Comparison of ENCODE assay signal across 23 mouse cellular contexts in genomic region chr2:92253777-92254176, GRCm38 (mm10).
A peak's percentile ranks its signal among the peaks of the same experiment; 100 is the strongest.
DNase-seq lines count a peak whose midpoint lies in the region; ATAC-seq and TF ChIP-seq lines count a peak whose summit lies in the region.
"Had no signal": no experiment of that assay in that cellular context is flagged by ENCODE, and none has a peak within 500 bp of the region (broad histone marks: within the 10 kb centered on the region; RNA-seq: fewer than 3 reads in every experiment).

No protein-coding gene starts in this region.

- no peaks in the 10 kb centered on the region for H3K79me2 ChIP-seq in MEL (ENCODE audit: control insufficient read depth, insufficient read depth, low read length, poor library complexity)

- peak; percentile 27 for DNase-seq in thymus, postnatal 0 days (ENCODE audit: low spot score)
- no peak for DNase-seq in thymus, adult 2 months
- DNase-seq in MEL (ENCODE audit: low read depth, low spot score) = peak; percentile 92
- no peak for DNase-seq in embryonic facial prominence, embryonic 10.5 days (ENCODE audit: low spot score)
- no peak for DNase-seq in yolk sac, embryonic 10.5 days (ENCODE audit: low spot score)
- DNase-seq: adrenal gland, postnatal 10 days; cerebellum, adult 11 months; cerebellum, postnatal 10 days; forebrain, postnatal 0 days; kidney, postnatal 4 days; layer of hippocampus, adult 9-11 months; lung, adult 2 months; lung, postnatal 4 days; right cerebral cortex, postnatal 25 days had no signal

- H3K9me3 ChIP-seq in MEL (replicated peaks; ENCODE audit: insufficient read depth, low read length) = no peaks in the 10 kb centered on the region
- no peaks in the 10 kb centered on the region for H3K9me3 ChIP-seq in embryonic facial prominence, embryonic 10.5 days
- H3K9me3 ChIP-seq: embryonic facial prominence, embryonic 15.5 days; heart, embryonic 12.5 days; intestine, embryonic 15.5 days; limb, embryonic 12.5 days; liver, embryonic 12.5 days; midbrain, embryonic 12.5 days had no signal

- peak; percentile 70 to 72 for TF ChIP-seq EP300 in MEL (IDR thresholded peaks at IDR 0.05; ENCODE audit: low read depth in 1 of 2, low read length in 2 of 2)

- H3K27ac ChIP-seq in thymus, adult 2 months (ENCODE audit: control insufficient read depth, insufficient read depth, low read length) = no peak overlapping the region
- peak overlapping the region; percentile 71 for H3K27ac ChIP-seq in MEL (ENCODE audit: control insufficient read depth, low read depth, low read length)
- no peak overlapping the region for H3K27ac ChIP-seq in embryonic facial prominence, embryonic 10.5 days (replicated peaks)
- H3K27ac ChIP-seq: embryonic facial prominence, embryonic 15.5 days; hindbrain, embryonic 14.5 days; intestine, embryonic 15.5 days; limb, embryonic 12.5 days; liver, embryonic 12.5 days; midbrain, embryonic 12.5 days had no signal

- peak overlapping the region; percentile 32 for H3K9ac ChIP-seq in MEL (ENCODE audit: control insufficient read depth, low read depth, low read length, poor library complexity, severe bottlenecking)
- H3K9ac ChIP-seq: embryonic facial prominence, embryonic 15.5 days; forebrain, postnatal 0 days; heart, embryonic 12.5 days; hindbrain, embryonic 14.5 days; intestine, embryonic 15.5 days; limb, embryonic 12.5 days; liver, embryonic 12.5 days; midbrain, embryonic 12.5 days had no signal

- H3K36me3 ChIP-seq in thymus, adult 2 months (ENCODE audit: control insufficient read depth, insufficient read depth, low read length) = no peaks in the 10 kb centered on the region
- H3K36me3 ChIP-seq in MEL (ENCODE audit: control insufficient read depth in 1 of 2, insufficient read depth in 2 of 2, low read length in 2 of 2) = peaks cover 0 to 37% of the 10 kb centered on the region in 2 experiments; a peak in 2 of 4 replicates
- peaks cover 43% of the 10 kb centered on the region for H3K36me3 ChIP-seq in embryonic facial prominence, embryonic 10.5 days (replicated peaks)
- H3K36me3 ChIP-seq: intestine, embryonic 15.5 days; liver, embryonic 12.5 days had no signal

- peaks cover 18% of the 10 kb centered on the region for H3K4me1 ChIP-seq in thymus, adult 2 months (replicated peaks; ENCODE audit: control insufficient read depth, insufficient read depth, low read length)
- H3K4me1 ChIP-seq in MEL (ENCODE audit: control insufficient read depth in 1 of 2, insufficient read depth in 2 of 2, low read length in 2 of 2) = peaks cover 23 to 25% of the 10 kb centered on the region in 2 experiments
- H3K4me1 ChIP-seq in embryonic facial prominence, embryonic 10.5 days = no peaks in the 10 kb centered on the region
- H3K4me1 ChIP-seq: embryonic facial prominence, embryonic 15.5 days; intestine, embryonic 15.5 days; limb, embryonic 12.5 days; midbrain, embryonic 12.5 days had no signal

- ATAC-seq in granulocyte monocyte progenitor cell, adult 5-6 weeks (replicated peaks; ENCODE audit: poor library complexity, severe bottlenecking) = peak; percentile 87
- ATAC-seq in neutrophil, adult 5-6 weeks (ENCODE audit: extremely low read depth, insufficient number of reproducible peaks, low FRiP score, poor library complexity, severe bottlenecking) = peak; percentile 80
- ATAC-seq: forebrain, postnatal 0 days; intestine, embryonic 15.5 days; liver, embryonic 12.5 days had no signal

- TF ChIP-seq RAD21 in MEL (IDR thresholded peaks at IDR 0.05; ENCODE audit: low read depth, low read length) = no peak

- TF ChIP-seq CTCF in thymus, adult 2 months (IDR thresholded peaks at IDR 0.05; ENCODE audit: borderline replicate concordance, control insufficient read depth, extremely low read depth, insufficient read depth, low read length, poor library complexity) = no peak
- no peak for TF ChIP-seq CTCF in MEL (IDR thresholded peaks at IDR 0.05 in 2 of 3, conservative IDR thresholded peaks at IDR 0.05 in 1 of 3; ENCODE audit: control insufficient read depth in 1 of 3, insufficient read depth in 1 of 3, low read depth in 2 of 3, low read length in 3 of 3, poor library complexity in 1 of 3, severe bottlenecking in 1 of 3)

- TF ChIP-seq POLR2A in thymus, adult 2 months (IDR thresholded peaks at IDR 0.05; ENCODE audit: control insufficient read depth, extremely low read depth, insufficient read depth, low read length, poor library complexity) = no peak
- peak in 1 of 2 experiments; percentile 30; a peak in 1 of 4 replicates for TF ChIP-seq POLR2A in MEL (IDR thresholded peaks at IDR 0.05; ENCODE audit: control insufficient read depth in 1 of 2, insufficient read depth in 1 of 2, low read depth in 1 of 2, low read length in 2 of 2, poor library complexity in 1 of 2)

- WGBS in thymus, adult 2 months = 23% methylated on average over 5 of the region's 5 CpGs
- WGBS in embryonic facial prominence, embryonic 10.5 days = 90% methylated on average over 5 of the region's 5 CpGs

- H3K4me3 ChIP-seq in thymus, adult 2 months (ENCODE audit: control insufficient read depth, insufficient read depth, low read length) = no peak overlapping the region
- no peak overlapping the region; a peak in 1 of 4 replicates for H3K4me3 ChIP-seq in MEL (ENCODE audit: control insufficient read depth in 1 of 2, insufficient read depth in 1 of 2, low read depth in 2 of 2, low read length in 2 of 2)
- no peak overlapping the region for H3K4me3 ChIP-seq in embryonic facial prominence, embryonic 10.5 days
- H3K4me3 ChIP-seq: embryonic facial prominence, embryonic 15.5 days; heart, embryonic 12.5 days; intestine, embryonic 15.5 days; limb, embryonic 12.5 days; liver, embryonic 12.5 days; midbrain, embryonic 12.5 days had no signal

- H3K27me3 ChIP-seq in thymus, adult 2 months (ENCODE audit: control insufficient read depth, insufficient read depth, low read length) = no peaks in the 10 kb centered on the region
- H3K27me3 ChIP-seq in MEL (ENCODE audit: control insufficient read depth in 1 of 2, insufficient read depth in 2 of 2, low read length in 2 of 2) = no peaks in the 10 kb centered on the region
- H3K27me3 ChIP-seq in embryonic facial prominence, embryonic 10.5 days (replicated peaks; ENCODE audit: low read depth, poor library complexity, severe bottlenecking) = no peaks in the 10 kb centered on the region
- H3K27me3 ChIP-seq: embryonic facial prominence, embryonic 15.5 days; heart, embryonic 12.5 days; intestine, embryonic 15.5 days; limb, embryonic 12.5 days; liver, embryonic 12.5 days; midbrain, embryonic 12.5 days had no signal

TF ChIP-seq in MEL, 35 proteins besides CTCF, POLR2A, EP300 and RAD21 (continues in another document):
- peak; percentile 35; the same call in 1 of the 2 replicates for TF ChIP-seq BHLHE40 (IDR thresholded peaks at IDR 0.05; ENCODE audit: borderline replicate concordance, low read depth, low read length)
- TF ChIP-seq MEF2A (IDR thresholded peaks at IDR 0.05; ENCODE audit: extremely low read depth, insufficient replicate concordance, low read depth, low read length, poor library complexity, severe bottlenecking) = no peak
- peak; percentile 75 for TF ChIP-seq ELF1 (IDR thresholded peaks at IDR 0.05; ENCODE audit: low read depth, low read length)
- TF ChIP-seq ZKSCAN1 (IDR thresholded peaks at IDR 0.05; ENCODE audit: low read depth, low read length) = no peak
- TF ChIP-seq USF2 (IDR thresholded peaks at IDR 0.05; ENCODE audit: borderline replicate concordance in 1 of 2, insufficient read depth in 1 of 2, low read depth in 1 of 2, low read length in 2 of 2) = no peak
- TF ChIP-seq TAL1 (IDR thresholded peaks at IDR 0.05; ENCODE audit: low read length) = no peak
- no peak for TF ChIP-seq ZMIZ1 (IDR thresholded peaks at IDR 0.05; ENCODE audit: low read depth, low read length)
- no peak for TF ChIP-seq SMC3 (IDR thresholded peaks at IDR 0.05; ENCODE audit: low read depth, low read length)
- TF ChIP-seq MYB (IDR thresholded peaks at IDR 0.05; ENCODE audit: low read depth, low read length) = peak; percentile 57; the same call in 1 of the 2 replicates
- TF ChIP-seq TBP (IDR thresholded peaks at IDR 0.05; ENCODE audit: low read depth, low read length) = peak; percentile 71
- peak; percentile 59; the same call in 1 of the 2 replicates for TF ChIP-seq HCFC1 (IDR thresholded peaks at IDR 0.05; ENCODE audit: low read depth, low read length)
- no peak for TF ChIP-seq POLR2AphosphoS2 (IDR thresholded peaks at IDR 0.05; ENCODE audit: low read length)
- no peak for TF ChIP-seq RCOR1 (IDR thresholded peaks at IDR 0.05; ENCODE audit: low read depth, low read length)
- no peak for TF ChIP-seq USF1 (IDR thresholded peaks at IDR 0.05; ENCODE audit: low read depth, low read length)
- no peak for TF ChIP-seq GABPA (IDR thresholded peaks at IDR 0.05; ENCODE audit: low read depth, low read length)
- TF ChIP-seq POLR2AphosphoS5 (IDR thresholded peaks at IDR 0.05; ENCODE audit: borderline replicate concordance, low read depth, low read length) = no peak
- TF ChIP-seq MAZ (IDR thresholded peaks at IDR 0.05; ENCODE audit: low read depth, low read length) = no peak
- no peak for TF ChIP-seq ZNF384 (IDR thresholded peaks at IDR 0.05; ENCODE audit: low read depth, low read length)
- no peak for TF ChIP-seq MAFK (IDR thresholded peaks at IDR 0.05; ENCODE audit: borderline replicate concordance, low read depth, low read length)
- TF ChIP-seq MYC (IDR thresholded peaks at IDR 0.05; ENCODE audit: low read depth, low read length) = peak; percentile 73; the same call in 1 of the 2 replicates
- TF ChIP-seq CHD1 (IDR thresholded peaks at IDR 0.05; ENCODE audit: low read depth, low read length) = no peak
- TF ChIP-seq SIN3A (IDR thresholded peaks at IDR 0.05; ENCODE audit: low read length) = peak; percentile 77; the same call in 1 of the 2 replicates
- TF ChIP-seq ZC3H11A (IDR thresholded peaks at IDR 0.05; ENCODE audit: low read depth, low read length) = no peak
- peak; percentile 54 for TF ChIP-seq MXI1 (IDR thresholded peaks at IDR 0.05; ENCODE audit: low read depth, low read length)
- TF ChIP-seq E2F4 (IDR thresholded peaks at IDR 0.05; ENCODE audit: borderline replicate concordance, low read depth, low read length) = no peak
- no peak for TF ChIP-seq KAT2A (conservative IDR thresholded peaks at IDR 0.05; ENCODE audit: low read depth, low read length)
- peak; percentile 83 for TF ChIP-seq GATA1 (IDR thresholded peaks at IDR 0.05; ENCODE audit: low read depth, low read length)
- TF ChIP-seq MAX (IDR thresholded peaks at IDR 0.05; ENCODE audit: low read length) = peak; percentile 69; the same call in 1 of the 2 replicates
- TF ChIP-seq TCF12 (IDR thresholded peaks at IDR 0.05; ENCODE audit: low read depth, low read length) = peak; percentile 62; the same call in 1 of the 2 replicates
- peak; percentile 70 for TF ChIP-seq ETS1 (IDR thresholded peaks at IDR 0.05; ENCODE audit: low read depth, low read length)
- TF ChIP-seq CHD2 (IDR thresholded peaks at IDR 0.05; ENCODE audit: low read length) = no peak
- no peak for TF ChIP-seq UBTF (IDR thresholded peaks at IDR 0.05; ENCODE audit: borderline replicate concordance, insufficient read depth, low read depth, low read length)

Comparison
In these comparisons a context has a peak if more than half of its experiments do, and no peak if none do; other contexts are left out.
1. DNase-seq: peak in thymus, postnatal 0 days (single experiment) and MEL (single experiment); none in thymus, adult 2 months (single experiment), embryonic facial prominence, embryonic 10.5 days (single experiment) and yolk sac, embryonic 10.5 days (single experiment).